Mouse (Mus musculus) embryo, embryonic 10 days (tissue): ENCODE measurements around the gene Fgfr2.
"Not testable (repeated sequence)": the region's sequence is repeated elsewhere in the genome, so short reads cannot be mapped to it uniquely, and the experiment has no call there.

Source experiments
- DNase-seq: peaks from one replicate; pipeline ENCODE4 v3.0.0-alpha.2; 2015; ENCODE audit warnings: low spot score

The Fgfr2 gene

GRCm38 (mm10) chr7:133120221-133120751 is 2.9 kb downstream of the Fgfr2 start:
- peak; percentile 72 for DNase-seq

- DNase-seq, result peak; percentile 34
Observed at GRCm38 (mm10) chr7:133117815-133118214, 5.3 kb downstream of the Fgfr2 start.

- no peak for DNase-seq
Observed at GRCm38 (mm10) chr7:133116542-133116941, 6.6 kb downstream of the Fgfr2 start.

- peak; percentile 62 for DNase-seq
Observed at GRCm38 (mm10) chr7:133115886-133116285, 7.3 kb downstream of the Fgfr2 start.

GRCm38 (mm10) chr7:133114847-133115470 is 8.2 kb downstream of the Fgfr2 start:
- DNase-seq, result peak; percentile 40

- DNase-seq, result no peak
Observed at GRCm38 (mm10) chr7:133113185-133113895, 9.8 kb downstream of the Fgfr2 start.

GRCm38 (mm10) chr7:133112351-133112831 is 10.8 kb downstream of the Fgfr2 start:
- DNase-seq, result peak; percentile 71

GRCm38 (mm10) chr7:133109442-133109841 is 13.7 kb downstream of the Fgfr2 start:
- DNase-seq, result no peak

- no peak for DNase-seq
Observed at GRCm38 (mm10) chr7:133108695-133109094, 14.5 kb downstream of the Fgfr2 start.

- no peak for DNase-seq
Observed at GRCm38 (mm10) chr7:133102578-133102977, 20.6 kb downstream of the Fgfr2 start.

- DNase-seq, result no peak
Observed at GRCm38 (mm10) chr7:133101070-133101469, 22.1 kb downstream of the Fgfr2 start.

GRCm38 (mm10) chr7:133100178-133100577 is 23.0 kb downstream of the Fgfr2 start:
- DNase-seq, result no peak

- DNase-seq, result no peak
Observed at GRCm38 (mm10) chr7:133099266-133099665, 23.9 kb downstream of the Fgfr2 start.

GRCm38 (mm10) chr7:133098118-133098793 is 24.9 kb downstream of the Fgfr2 start:
- no peak for DNase-seq

- not testable (repeated sequence) for DNase-seq
Observed at GRCm38 (mm10) chr7:133095610-133096009, 27.5 kb downstream of the Fgfr2 start.

- no peak for DNase-seq
Observed at GRCm38 (mm10) chr7:133094711-133095495, 28.2 kb downstream of the Fgfr2 start.

- DNase-seq, result no peak
Observed at GRCm38 (mm10) chr7:133094161-133094560, 29.0 kb downstream of the Fgfr2 start.

- no peak for DNase-seq
Observed at GRCm38 (mm10) chr7:133093731-133094130, 29.4 kb downstream of the Fgfr2 start.

- no peak for DNase-seq
Observed at GRCm38 (mm10) chr7:133090641-133091040, 32.5 kb downstream of the Fgfr2 start.

GRCm38 (mm10) chr7:133089621-133090260 is 33.4 kb downstream of the Fgfr2 start:
- no peak for DNase-seq

GRCm38 (mm10) chr7:133088830-133089261 is 34.3 kb downstream of the Fgfr2 start:
- no peak for DNase-seq
